ENCODE assay signal across 9 mouse cellular contexts in the genomic region with DNA sequence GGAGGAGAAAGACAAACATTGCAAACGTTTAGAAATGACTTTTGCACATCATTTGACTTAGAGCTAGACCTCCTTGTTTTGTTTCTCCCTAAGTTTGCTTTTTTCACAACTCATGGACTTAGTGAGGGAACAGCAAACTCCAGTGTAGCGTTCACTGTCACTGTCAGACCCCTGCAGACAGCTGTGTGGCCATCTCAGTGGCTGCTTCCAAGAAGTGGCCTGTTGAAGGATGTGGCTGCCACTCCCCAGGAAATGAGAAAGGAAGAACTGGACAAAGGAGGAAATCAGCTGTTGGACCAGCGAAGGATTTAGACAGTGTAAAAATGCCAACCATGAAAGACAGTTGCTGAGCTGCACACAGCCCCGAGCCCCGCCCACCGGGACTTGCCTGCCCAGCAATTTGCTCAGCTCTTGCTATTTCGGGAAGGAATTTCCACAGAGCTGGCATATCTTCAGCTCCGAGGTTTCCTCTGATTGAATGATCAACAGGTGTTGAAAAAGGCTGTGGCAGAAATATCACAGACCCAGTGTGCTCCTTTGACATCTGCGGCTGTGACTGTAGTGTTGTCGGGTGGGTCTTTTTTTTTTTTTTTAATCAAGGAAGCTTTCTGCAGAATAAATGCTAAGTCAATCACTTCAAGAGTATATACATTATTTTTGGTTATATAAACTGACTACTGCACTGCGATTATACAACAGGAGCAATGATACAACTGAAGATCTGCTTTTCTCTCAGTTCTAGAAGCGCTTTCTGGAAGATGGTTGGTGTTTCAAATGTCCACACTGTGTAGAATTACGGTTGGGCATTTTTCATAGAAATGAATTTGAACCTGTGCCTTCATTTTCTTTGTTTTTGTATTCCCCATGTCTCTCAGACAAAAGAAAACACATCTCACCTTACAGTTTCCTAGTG. TPM values are rescaled to one million over a fixed set of nuclear protein-coding genes. Genes with fewer than 3 reads are reported as not detected.
DNase-seq lines count a peak whose midpoint lies in the region; ATAC-seq and TF ChIP-seq lines count a peak whose summit lies in the region.
"Had no signal": no experiment of that assay in that cellular context is flagged by ENCODE, and none has a peak within 500 bp of the region (broad histone marks: within the 10 kb centered on the region; RNA-seq: fewer than 3 reads in every experiment).

No protein-coding gene starts in this region.

- H3K27me3 ChIP-seq in heart, embryonic 16.5 days (ENCODE audit: control insufficient read depth, insufficient read depth, low read length), result no peaks in the 10 kb centered on the region
- no peaks in the 10 kb centered on the region for H3K27me3 ChIP-seq in liver, embryonic 15.5 days
- no peaks in the 10 kb centered on the region for H3K27me3 ChIP-seq in small intestine, adult 2 months (ENCODE audit: control insufficient read depth, insufficient read depth, low read length)
- H3K27me3 ChIP-seq in cerebellum, adult 2 months (ENCODE audit: control insufficient read depth, insufficient read depth, low read length), result no peaks in the 10 kb centered on the region; the same call in 1 of the 2 replicates
- H3K27me3 ChIP-seq: hindbrain, embryonic 15.5 days had no signal

- 15% methylated on average over 13 of the region's 13 CpGs for WGBS in heart, embryonic 16.5 days
- 23% methylated on average over 13 of the region's 13 CpGs for WGBS in liver, embryonic 15.5 days (ENCODE audit: insufficient replicate concordance)
- WGBS in small intestine, adult 2 months, result 30% methylated on average over 13 of the region's 13 CpGs
- 38% methylated on average over 13 of the region's 13 CpGs for WGBS in cerebellum, adult 2 months

- ATAC-seq in common myeloid progenitor, adult 5-6 weeks (replicated peaks; ENCODE audit: low read depth, poor library complexity, severe bottlenecking), result peak; percentile 82
- peak; percentile 95 for ATAC-seq in heart, embryonic 16.5 days (replicated peaks; ENCODE audit: extremely low read depth, insufficient read depth, low FRiP score)
- ATAC-seq in liver, embryonic 15.5 days (ENCODE audit: insufficient read depth), result 0 out of 2 replicates have a peak, but pooled peaks have one; percentile 18
- no peak for ATAC-seq in monocyte, adult 5-6 weeks (replicated peaks; ENCODE audit: insufficient number of reproducible peaks, low FRiP score, low TSS enrichment, poor library complexity, severe bottlenecking)

- intact Hi-C loops in left cerebral cortex, postnatal 14 days (cut with DNase I), result no loop called here
- intact Hi-C loops in left cerebral cortex, postnatal 4 days (cut with DNase I), result loop anchor here (10.0 kb wide), 1 partner anchor 126 kb away; no protein-coding TSS in a partner anchor

- DNase-seq in left cerebral cortex, postnatal 14 days (ENCODE audit: low spot score in 2 of 2), result peak; percentile 23 to 25
- no peak for DNase-seq in left cerebral cortex, postnatal 4 days
- no peak for DNase-seq in cerebellum, adult 2 months

- peak overlapping the region; percentile 70 for H3K9ac ChIP-seq in heart, embryonic 16.5 days (ENCODE audit: low read length)
- no peak overlapping the region for H3K9ac ChIP-seq in liver, embryonic 15.5 days
- H3K9ac ChIP-seq: hindbrain, embryonic 15.5 days had no signal

- peak overlapping the region; percentile 96 for H3K27ac ChIP-seq in heart, embryonic 16.5 days (ENCODE audit: low read length)
- no peak overlapping the region for H3K27ac ChIP-seq in liver, embryonic 15.5 days (replicated peaks)
- peak overlapping the region; percentile 68 for H3K27ac ChIP-seq in small intestine, adult 2 months (ENCODE audit: insufficient read depth, low read depth, low read length)
- no peak overlapping the region for H3K27ac ChIP-seq in cerebellum, adult 2 months (ENCODE audit: insufficient read depth, low read length)
- H3K27ac ChIP-seq: hindbrain, embryonic 15.5 days had no signal

- TF ChIP-seq CTCF in small intestine, adult 2 months (IDR thresholded peaks at IDR 0.05; ENCODE audit: extremely low read depth, insufficient read length, insufficient replicate concordance, low read depth, low read length), result no peak
- TF ChIP-seq CTCF in cerebellum, adult 2 months (IDR thresholded peaks at IDR 0.05; ENCODE audit: borderline replicate concordance, insufficient read depth, low read depth, low read length), result no peak

- peaks cover 27% of the 10 kb centered on the region for H3K4me1 ChIP-seq in heart, embryonic 16.5 days (ENCODE audit: control insufficient read depth, insufficient read depth, low read length)
- H3K4me1 ChIP-seq in liver, embryonic 15.5 days (replicated peaks), result no peaks in the 10 kb centered on the region
- H3K4me1 ChIP-seq in small intestine, adult 2 months (ENCODE audit: control insufficient read depth, insufficient read depth, insufficient read length, low read length), result peaks cover 10% of the 10 kb centered on the region; the same call in 1 of the 2 replicates
- H3K4me1 ChIP-seq in cerebellum, adult 2 months (ENCODE audit: control insufficient read depth, insufficient read depth, low read length), result no peaks in the 10 kb centered on the region
- H3K4me1 ChIP-seq: hindbrain, embryonic 15.5 days had no signal

- peak overlapping the region; percentile 58 for H3K4me2 ChIP-seq in heart, embryonic 16.5 days (ENCODE audit: low read depth, low read length)
- H3K4me2 ChIP-seq in liver, embryonic 15.5 days, result no peak overlapping the region
- H3K4me2 ChIP-seq: hindbrain, embryonic 15.5 days had no signal

- no peaks in the 10 kb centered on the region for H3K9me3 ChIP-seq in heart, embryonic 16.5 days (replicated peaks; ENCODE audit: control insufficient read depth, low read length)
- no peaks in the 10 kb centered on the region for H3K9me3 ChIP-seq in liver, embryonic 15.5 days (replicated peaks)
- H3K9me3 ChIP-seq: hindbrain, embryonic 15.5 days had no signal

- no peaks in the 10 kb centered on the region for H3K36me3 ChIP-seq in heart, embryonic 16.5 days (ENCODE audit: control insufficient read depth, insufficient read depth)
- no peaks in the 10 kb centered on the region for H3K36me3 ChIP-seq in liver, embryonic 15.5 days (replicated peaks)
- no peaks in the 10 kb centered on the region for H3K36me3 ChIP-seq in small intestine, adult 2 months (ENCODE audit: control insufficient read depth, insufficient read depth, low read length)
- H3K36me3 ChIP-seq: hindbrain, embryonic 15.5 days had no signal

- H3K4me3 ChIP-seq in heart, embryonic 16.5 days (ENCODE audit: low read length), result peak overlapping the region; percentile 7
- no peak overlapping the region for H3K4me3 ChIP-seq in liver, embryonic 15.5 days (replicated peaks)
- H3K4me3 ChIP-seq in small intestine, adult 2 months (ENCODE audit: low read depth, low read length), result 0 out of 2 replicates have a peak overlapping the region, but pooled peaks have one; percentile 3
- H3K4me3 ChIP-seq in cerebellum, adult 2 months (replicated peaks; ENCODE audit: insufficient read depth, low read depth, low read length), result no peak overlapping the region
- H3K4me3 ChIP-seq: hindbrain, embryonic 15.5 days had no signal

- TF ChIP-seq POLR2A in small intestine, adult 2 months (IDR thresholded peaks at IDR 0.05; ENCODE audit: low read depth, low read length), result no peak
- TF ChIP-seq POLR2A in cerebellum, adult 2 months (IDR thresholded peaks at IDR 0.05; ENCODE audit: borderline replicate concordance, insufficient read depth, low read length), result no peak

RNA-seq across cellular contexts. Expression of gene Palld, which starts 6.1 kb away (rescaled TPM):
- 1 to 10 TPM; 4.0 to 4.7 TPM for total RNA-seq in left cerebral cortex, postnatal 14 days (2021)
- 1 to 10 TPM; 7.3 to 9.5 TPM for total RNA-seq in left cerebral cortex, postnatal 4 days (2021)
- 0.46 and 0.58 TPM in 2 replicates for total RNA-seq in common myeloid progenitor, adult 5-6 weeks (2017)
- 189 and 190 TPM in 2 replicates for polyA plus RNA-seq in heart, embryonic 16.5 days (2015; fragmentation: Nextera tagmentation; extraction: Ambion mirVana)
- polyA plus RNA-seq in liver, embryonic 15.5 days (2015; fragmentation: Nextera tagmentation; extraction: Ambion mirVana), result 5.5 and 7.1 TPM in 2 replicates
- 43.7 and 58.2 TPM in 2 replicates for polyA plus RNA-seq in small intestine, adult 2 months (2012; rRNA removed)
- total RNA-seq in monocyte, adult 5-6 weeks (2017), result 2.0 TPM in 1 of 3 replicates, not detected in the others
- 5.1 and 5.5 TPM in 2 replicates for polyA plus RNA-seq in cerebellum, adult 2 months (2012; rRNA removed)

RNA-seq across cellular contexts. Expression of gene Ddx60, which starts 19.3 kb away (rescaled TPM):
- under 1 TPM; 0.30 to 0.51 TPM for total RNA-seq in left cerebral cortex, postnatal 14 days (2021)
- under 1 TPM; 0.72 to 0.81 TPM for total RNA-seq in left cerebral cortex, postnatal 4 days (2021)
- total RNA-seq in common myeloid progenitor, adult 5-6 weeks (2017), result 10.3 and 13.2 TPM in 2 replicates
- 2.7 and 3.2 TPM in 2 replicates for polyA plus RNA-seq in heart, embryonic 16.5 days (2015; fragmentation: Nextera tagmentation; extraction: Ambion mirVana)
- polyA plus RNA-seq in liver, embryonic 15.5 days (2015; fragmentation: Nextera tagmentation; extraction: Ambion mirVana), result 0.79 and 0.86 TPM in 2 replicates
- 1.0 and 3.5 TPM in 2 replicates for polyA plus RNA-seq in small intestine, adult 2 months (2012; rRNA removed)
- 8.3 to 11.4 TPM (median 11.4 TPM) in 3 replicates for total RNA-seq in monocyte, adult 5-6 weeks (2017)
- 0.20 and 0.29 TPM in 2 replicates for polyA plus RNA-seq in cerebellum, adult 2 months (2012; rRNA removed)

Comparison
In these comparisons a context has a peak if more than half of its experiments do, and no peak if none do; other contexts are left out.
1. DNase-seq: peak in left cerebral cortex, postnatal 14 days (2 of 2); none in left cerebral cortex, postnatal 4 days (single experiment) and cerebellum, adult 2 months (0 of 2).
2. H3K27ac ChIP-seq: peak in heart, embryonic 16.5 days (single experiment) and small intestine, adult 2 months (single experiment); none in liver, embryonic 15.5 days (single experiment) and cerebellum, adult 2 months (single experiment).
3. H3K4me3 ChIP-seq: peak in heart, embryonic 16.5 days (single experiment) and small intestine, adult 2 months (single experiment); none in liver, embryonic 15.5 days (single experiment) and cerebellum, adult 2 months (single experiment).